Mouse (Mus musculus): ENCODE results near the gene Dync1i2.

Dync1i2 gene

DNA sequence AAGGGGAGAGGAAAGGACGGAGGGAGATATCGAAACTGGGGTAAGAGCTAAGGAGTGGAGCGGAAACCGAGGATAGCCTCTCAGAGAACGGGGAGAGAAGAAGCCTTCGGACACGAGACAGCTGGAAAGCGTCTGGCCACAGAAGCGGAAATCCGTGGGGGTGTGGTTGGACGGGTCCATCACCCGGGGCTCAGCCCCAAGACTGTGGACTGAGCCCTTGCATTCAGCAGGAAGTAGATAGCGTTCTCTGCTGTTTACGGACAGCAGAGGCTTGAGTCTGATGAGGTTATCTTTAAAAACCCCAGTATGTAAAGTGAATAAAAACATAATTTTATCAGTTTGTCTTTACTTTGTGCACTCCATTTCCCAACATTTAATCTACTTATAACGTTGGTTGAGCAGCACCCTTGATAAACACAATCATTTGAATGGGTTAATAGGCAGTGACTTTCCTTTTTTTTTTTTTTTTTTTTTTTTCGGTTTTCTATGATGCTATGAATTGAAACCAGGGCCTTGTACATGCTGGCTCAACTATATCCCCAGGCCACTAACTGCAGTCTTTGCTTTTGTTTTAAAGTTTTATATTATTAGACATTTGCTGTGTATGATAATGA, 7.6 kb upstream of the Dync1i2 start:
- DNase-seq (ENCODE audit: low spot score), result no peak

- no peak for DNase-seq (ENCODE audit: low spot score)
These were observed 2.3 kb upstream of the Dync1i2 start for GRCm38 (mm10) chr2:71209041-71209755.

- no peak for DNase-seq (ENCODE audit: low spot score)
These were observed 410 bp upstream of the Dync1i2 start for GRCm38 (mm10) chr2:71211096-71211495.

DNA sequence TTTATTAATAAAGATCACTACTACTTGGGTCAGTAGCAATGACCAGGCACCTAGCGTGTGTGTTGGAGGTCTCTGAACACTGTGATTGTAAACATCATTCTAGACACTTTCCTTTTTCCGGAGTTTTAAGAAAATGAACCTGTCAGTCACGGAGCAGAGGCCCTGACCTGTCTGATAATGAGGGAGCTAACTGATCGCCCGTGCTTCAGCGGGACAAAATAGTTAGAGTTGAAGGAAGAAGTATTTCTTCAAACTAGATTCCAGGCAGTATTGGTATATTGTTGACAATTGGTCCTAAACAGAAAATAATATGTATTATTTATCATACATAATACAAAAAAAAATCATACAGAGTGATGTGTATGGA, 837 bp downstream of the Dync1i2 start:
- no peak for DNase-seq (ENCODE audit: low spot score)

GRCm38 (mm10) chr2:71221020-71221419, 9.5 kb downstream of the Dync1i2 start:
- no peak for DNase-seq (ENCODE audit: low spot score)

- no peak for DNase-seq (ENCODE audit: low spot score)
These were observed 15.9 kb downstream of the Dync1i2 start for GRCm38 (mm10) chr2:71227398-71227797.

DNA sequence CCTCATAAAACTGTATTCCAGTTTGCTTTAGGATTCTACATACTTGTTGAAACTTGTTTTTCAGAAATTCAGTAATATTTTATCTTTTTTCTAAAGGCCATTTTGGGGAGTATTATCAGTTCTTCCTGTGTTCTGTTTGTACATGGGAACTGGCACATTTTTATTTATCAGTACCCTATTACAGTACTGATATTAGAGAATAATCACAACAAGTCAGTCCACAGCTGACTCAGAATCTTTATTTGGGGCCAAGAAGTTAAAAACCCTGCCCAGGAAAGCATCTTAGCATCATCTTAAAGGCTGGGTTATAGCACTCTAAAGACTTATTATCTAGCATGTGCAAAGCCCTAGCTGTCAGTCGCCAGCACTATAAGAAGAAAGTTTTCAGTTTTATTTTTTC, 18.1 kb downstream of the Dync1i2 start:
- no peak for DNase-seq (ENCODE audit: low spot score)

DNA sequence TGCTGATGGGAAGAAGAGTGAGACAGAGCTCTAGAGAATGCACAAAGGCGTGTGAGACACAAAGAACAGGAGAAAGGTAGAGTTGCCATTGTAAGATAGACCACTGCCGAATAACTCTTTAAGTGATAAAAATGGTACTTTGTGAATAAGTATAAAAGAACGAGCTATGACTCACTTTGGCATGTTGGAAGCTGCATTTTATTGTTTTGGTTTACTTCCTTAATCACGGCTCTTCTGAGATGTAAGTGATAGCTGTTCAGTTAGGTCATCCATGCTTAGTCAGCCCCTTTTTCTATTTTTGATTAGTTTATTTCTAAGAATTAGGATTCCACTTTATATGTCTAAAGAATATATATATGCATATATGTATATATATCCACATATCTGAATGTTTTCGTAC, 20.4 kb downstream of the Dync1i2 start:
- DNase-seq (ENCODE audit: low spot score), result no peak

DNA sequence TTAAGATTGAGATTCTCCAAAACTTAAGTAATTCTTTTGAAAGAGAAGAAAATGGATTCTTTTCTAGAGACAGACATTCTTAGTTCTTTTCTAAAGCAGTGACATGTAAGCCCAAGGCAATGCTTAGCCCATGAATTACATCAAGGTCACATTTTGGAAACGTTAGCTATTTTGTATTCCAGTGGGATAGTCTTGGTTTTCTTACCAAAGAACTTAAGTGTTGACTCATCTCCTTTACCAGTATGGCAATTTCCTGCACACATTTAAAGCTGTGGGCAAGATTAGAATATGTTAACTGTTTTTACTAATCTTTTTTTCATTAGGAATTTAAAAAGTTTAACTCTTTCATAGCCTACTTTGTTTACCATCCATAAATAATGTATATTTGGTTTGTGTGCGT, 21.5 kb downstream of the Dync1i2 start:
- no peak for DNase-seq (ENCODE audit: low spot score)

- no peak for DNase-seq (ENCODE audit: low spot score)
These were observed 23.9 kb downstream of the Dync1i2 start for GRCm38 (mm10) chr2:71235420-71235819.

- no peak for DNase-seq (ENCODE audit: low spot score)
These were observed 24.5 kb downstream of the Dync1i2 start for GRCm38 (mm10) chr2:71236009-71236408.

- DNase-seq (ENCODE audit: low spot score), result no peak
These were observed 30.0 kb downstream of the Dync1i2 start for GRCm38 (mm10) chr2:71241505-71241904.

GRCm38 (mm10) chr2:71242180-71242579, 30.7 kb downstream of the Dync1i2 start:
- no peak for DNase-seq (ENCODE audit: low spot score)

GRCm38 (mm10) chr2:71243058-71243672, 31.7 kb downstream of the Dync1i2 start:
- no peak for DNase-seq (ENCODE audit: low spot score)

- DNase-seq (ENCODE audit: low spot score), result no peak
These were observed 33.3 kb downstream of the Dync1i2 start for GRCm38 (mm10) chr2:71244807-71245206.

DNA sequence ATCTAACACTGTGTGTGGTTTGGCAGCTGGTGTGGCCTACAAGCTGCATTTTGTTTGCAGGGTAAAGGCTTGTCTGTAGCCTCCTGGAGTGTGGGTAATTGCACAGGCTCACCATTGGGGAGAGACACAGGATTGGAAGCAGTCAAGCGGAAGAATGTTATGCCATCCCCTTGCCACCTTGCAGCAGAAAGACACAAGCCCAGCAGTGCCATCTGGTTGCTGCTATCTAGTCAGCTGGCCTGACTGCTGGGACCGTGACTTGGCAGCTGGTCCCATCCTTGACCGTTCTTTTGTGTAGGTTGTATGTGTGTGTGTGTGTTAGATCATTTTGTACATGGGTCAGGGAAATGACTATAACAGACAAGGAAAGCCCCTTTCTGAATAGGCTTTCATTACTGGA, 33.9 kb downstream of the Dync1i2 start:
- DNase-seq (ENCODE audit: low spot score), result no peak

- no peak for DNase-seq (ENCODE audit: low spot score)
These were observed 34.6 kb downstream of the Dync1i2 start for GRCm38 (mm10) chr2:71246096-71246495.

GRCm38 (mm10) chr2:71248071-71248470, 36.6 kb downstream of the Dync1i2 start:
- no peak for DNase-seq (ENCODE audit: low spot score)

DNA sequence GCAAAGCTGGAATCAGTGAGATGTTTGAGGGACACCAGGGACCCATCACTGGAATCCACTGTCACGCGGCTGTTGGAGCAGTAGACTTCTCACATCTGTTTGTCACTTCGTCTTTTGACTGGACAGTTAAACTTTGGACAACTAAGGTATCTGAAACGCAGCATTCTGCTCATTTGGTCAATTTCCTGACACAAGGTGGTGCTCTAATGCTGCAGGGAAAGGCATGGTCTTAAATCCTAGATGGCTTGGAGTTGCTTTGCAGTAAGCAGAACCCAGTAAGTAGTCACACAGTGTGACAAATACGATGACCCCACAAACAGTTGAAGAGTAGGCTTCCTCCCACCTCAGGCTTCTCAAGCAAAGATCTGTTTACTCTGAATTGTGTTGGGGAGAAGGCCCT, 39.3 kb downstream of the Dync1i2 start:
- no peak for DNase-seq (ENCODE audit: low spot score)

DNA sequence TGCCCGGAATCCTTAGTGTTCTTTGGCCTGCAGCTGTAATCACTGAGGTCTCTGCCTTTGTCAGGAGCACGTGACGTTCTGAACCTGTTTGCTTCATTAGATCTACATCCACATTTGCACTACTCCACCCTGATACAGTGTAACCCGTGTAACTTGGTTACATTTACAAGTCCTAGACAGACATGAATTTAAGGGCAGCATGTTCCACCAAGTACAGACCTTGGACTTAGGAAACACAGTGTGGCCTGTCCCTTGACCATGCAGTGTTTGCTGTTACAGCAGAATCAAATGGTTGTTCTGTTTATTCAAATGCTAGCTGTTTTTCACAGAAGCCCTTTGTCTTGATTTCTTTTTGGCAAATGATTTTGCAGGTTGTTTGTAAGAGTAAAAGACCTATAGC, 43.3 kb downstream of the Dync1i2 start:
- no peak for DNase-seq (ENCODE audit: low spot score)

GRCm38 (mm10) chr2:71256581-71256980, 45.1 kb downstream of the Dync1i2 start:
- DNase-seq (ENCODE audit: low spot score), result no peak

- no peak for DNase-seq (ENCODE audit: low spot score)
These were observed 53.1 kb downstream of the Dync1i2 start for GRCm38 (mm10) chr2:71264585-71264984.

- DNase-seq (ENCODE audit: low spot score), result no peak
These were observed 57.2 kb downstream of the Dync1i2 start for GRCm38 (mm10) chr2:71268691-71269090.

DNA sequence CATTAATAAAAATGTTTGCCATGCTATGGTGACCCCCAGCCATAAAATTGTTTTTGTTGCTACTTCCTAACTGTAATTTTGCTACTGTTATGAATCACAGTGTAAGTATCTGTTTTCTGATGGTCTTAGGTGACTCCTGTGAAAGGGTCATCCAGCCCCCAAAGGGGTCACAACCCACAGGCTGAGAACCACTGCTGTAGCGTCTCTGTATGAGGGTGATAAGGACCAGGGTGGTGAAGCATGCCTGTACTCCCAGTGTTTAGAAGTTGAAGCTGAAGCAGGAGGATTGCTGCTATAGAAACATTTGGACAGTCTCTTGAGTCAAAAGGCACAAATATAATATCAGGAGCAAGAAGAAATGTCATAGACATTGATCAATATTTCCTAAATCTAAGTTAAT, 57.8 kb downstream of the Dync1i2 start:
- no peak for DNase-seq (ENCODE audit: low spot score)

Data from urinary bladder, postnatal 10 days (tissue).